Mouse (Mus musculus): Measurements from ENCODE around the gene Calm5.
"Not testable (repeated sequence)": the region's sequence is repeated elsewhere in the genome, so short reads cannot be mapped to it uniquely, and the experiment has no call there.

Calm5 gene

GRCm38 (mm10) chr13:3866355-3867052 lies 12.5 kb downstream of the Calm5 start:
- DNase-seq = no peak

GRCm38 (mm10) chr13:3867158-3867557 lies 13.2 kb downstream of the Calm5 start:
- no peak for DNase-seq

- DNase-seq = no peak
Observed at GRCm38 (mm10) chr13:3869901-3870300, 15.9 kb downstream of the Calm5 start.

GRCm38 (mm10) chr13:3872832-3873231 lies 18.9 kb downstream of the Calm5 start:
- DNase-seq = no peak

- peak; percentile 44 for DNase-seq
Observed at GRCm38 (mm10) chr13:3876448-3876847, 22.5 kb downstream of the Calm5 start.

- no peak for DNase-seq
Observed at GRCm38 (mm10) chr13:3877185-3877584, 23.2 kb downstream of the Calm5 start.

- DNase-seq = no peak
Observed at GRCm38 (mm10) chr13:3877679-3878220, 23.8 kb downstream of the Calm5 start.

- no peak for DNase-seq
Observed at GRCm38 (mm10) chr13:3886663-3887062, 32.7 kb downstream of the Calm5 start.

- no peak for DNase-seq
Observed at GRCm38 (mm10) chr13:3889111-3889510, 35.1 kb downstream of the Calm5 start.

- DNase-seq = no peak
Observed at GRCm38 (mm10) chr13:3890061-3890460, 36.1 kb downstream of the Calm5 start.

GRCm38 (mm10) chr13:3891479-3892087 lies 37.6 kb downstream of the Calm5 start:
- DNase-seq = no peak

- DNase-seq = no peak
Observed at GRCm38 (mm10) chr13:3892601-3893000, 38.6 kb downstream of the Calm5 start.

GRCm38 (mm10) chr13:3893126-3893734 lies 39.3 kb downstream of the Calm5 start:
- peak; percentile 85 for DNase-seq

GRCm38 (mm10) chr13:3894549-3894948 lies 40.6 kb downstream of the Calm5 start:
- no peak for DNase-seq

GRCm38 (mm10) chr13:3895397-3895980 lies 41.5 kb downstream of the Calm5 start:
- DNase-seq = no peak

GRCm38 (mm10) chr13:3896032-3896431 lies 42.1 kb downstream of the Calm5 start:
- no peak for DNase-seq

GRCm38 (mm10) chr13:3896913-3897312 lies 42.9 kb downstream of the Calm5 start:
- DNase-seq = peak; percentile 68

GRCm38 (mm10) chr13:3898202-3898601 lies 44.2 kb downstream of the Calm5 start:
- not testable (repeated sequence) for DNase-seq

GRCm38 (mm10) chr13:3899301-3899700 lies 45.3 kb downstream of the Calm5 start:
- DNase-seq = no peak
